Mouse (Mus musculus): Measurements from ENCODE around the gene Ppp2r5b.

The Ppp2r5b gene

DNA sequence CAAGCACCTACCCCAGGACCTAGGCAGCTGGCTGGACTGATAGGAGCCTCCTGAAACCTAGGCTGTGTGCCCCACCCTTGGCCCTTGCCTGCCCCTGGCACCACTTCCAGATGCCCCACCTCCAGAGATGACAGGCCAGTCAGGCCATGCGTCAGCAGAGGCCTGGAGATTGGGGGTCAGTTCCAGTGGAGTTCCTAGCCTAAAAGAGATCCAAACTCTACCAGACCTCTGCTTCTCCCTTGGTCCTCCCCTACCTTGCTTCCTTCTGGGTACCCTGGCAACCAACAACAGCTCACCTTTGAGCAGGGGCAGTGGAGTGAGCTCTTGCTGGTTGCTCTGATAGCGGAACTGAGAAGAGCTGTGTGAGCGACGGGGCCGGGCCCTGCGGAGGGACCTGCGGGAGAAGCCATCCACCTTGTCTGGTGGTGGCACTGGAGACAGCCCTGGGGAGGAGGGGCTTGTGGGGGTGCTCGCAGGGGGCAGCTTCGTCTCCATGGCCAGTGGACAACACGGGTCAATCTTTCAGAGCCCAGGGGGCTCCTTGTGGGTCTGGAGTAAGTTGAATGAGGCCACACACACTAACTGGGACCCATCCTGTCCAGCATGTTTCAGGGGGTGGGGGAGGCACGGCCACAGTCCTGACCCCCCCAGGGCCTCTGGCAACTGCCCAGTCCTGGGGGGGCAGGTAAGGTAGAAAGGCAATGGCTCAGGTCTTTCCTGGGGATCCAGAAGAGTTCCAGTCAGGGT, 1.2 kb downstream of the Ppp2r5b start:
- CTCF ChIA-PET, result interaction anchor here in 2 of 4 experiments (1.0 to 2.8 kb wide), 6 partner anchors 8 to 217 kb away, joined by 3 to 8 read pairs (median 5); partner anchors contain the start of genes Arl2 (in 1 of the 2), Gpha2 (in 1 of the 2), Map4k2 (in 1 of the 2) and Tm7sf2 (in 1 of the 2)

DNA sequence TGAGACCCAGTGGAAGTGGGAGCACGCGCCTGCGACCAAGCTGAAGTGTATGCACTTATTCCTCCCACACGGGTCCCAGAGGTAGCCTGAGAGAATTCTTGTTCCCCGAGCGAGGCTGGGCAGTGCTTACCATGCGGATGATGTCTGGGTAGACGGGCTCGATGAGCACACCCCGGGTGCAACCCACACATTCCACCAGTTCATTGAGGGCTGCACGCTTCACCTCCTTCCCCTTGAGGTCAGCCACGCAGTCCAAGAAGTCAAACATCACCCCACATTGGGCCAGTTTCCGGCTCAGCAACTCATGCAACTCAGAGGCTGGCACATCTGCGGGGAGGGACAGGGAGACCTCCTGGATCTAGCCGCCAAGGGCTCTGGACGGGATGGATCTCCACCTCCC, 2.0 kb downstream of the Ppp2r5b start:
- ChIA-PET CTCF (interaction anchor here in 1 of 4 experiments (2.8 kb wide), 1 partner anchor 92 kb away, joined by 8 read pairs; the partner anchor contains the start of gene Arl2), POLR2A (interaction anchor here in 2 of 4 experiments (0.5 to 2.9 kb wide), 9 partner anchors 8 to 292 kb away, joined by 3 to 17 read pairs (median 3); partner anchors contain the start of genes Arl2 (in 1 of the 2) and Gpha2 (in 1 of the 2))

More for the DNA sequence above, 1.2 kb downstream of the Ppp2r5b start:
- POLR2A ChIA-PET, result interaction anchor here in 2 of 4 experiments (0.8 to 2.9 kb wide), 15 partner anchors 8 to 150 kb away, joined by 3 to 17 read pairs (median 6); partner anchors contain the start of genes Arl2 (in 2 of the 2), Gpha2 (in 2 of the 2), Batf2 (in 1 of the 2) and Cdca5 (in 1 of the 2)

DNA sequence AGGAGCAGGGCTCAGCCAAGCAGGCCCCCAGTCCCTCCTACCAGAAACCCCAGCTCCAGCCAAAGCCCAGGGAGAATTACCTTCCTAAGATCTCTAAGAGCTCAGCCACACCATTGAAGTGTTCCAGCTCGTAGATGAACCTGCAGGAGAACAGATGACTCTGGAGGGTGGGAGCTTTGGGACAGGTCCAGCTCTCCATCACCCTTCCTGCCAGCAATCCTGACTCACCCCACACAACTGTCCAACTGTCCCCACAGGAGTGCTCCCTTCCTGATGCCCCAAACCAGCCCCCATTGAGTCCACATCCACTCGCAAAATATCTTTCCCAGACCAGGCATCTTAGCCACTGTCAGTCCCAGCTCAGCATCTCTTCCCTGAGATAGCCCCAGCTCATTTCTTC, 4.6 kb downstream of the Ppp2r5b start:
- ChIA-PET POLR2A (interaction anchor here in 1 of 4 experiments (0.8 kb wide), 1 partner anchor 267 kb away, joined by 3 read pairs; the partner anchor contains the start of gene Pola2), CTCF (no interaction called here)

DNA sequence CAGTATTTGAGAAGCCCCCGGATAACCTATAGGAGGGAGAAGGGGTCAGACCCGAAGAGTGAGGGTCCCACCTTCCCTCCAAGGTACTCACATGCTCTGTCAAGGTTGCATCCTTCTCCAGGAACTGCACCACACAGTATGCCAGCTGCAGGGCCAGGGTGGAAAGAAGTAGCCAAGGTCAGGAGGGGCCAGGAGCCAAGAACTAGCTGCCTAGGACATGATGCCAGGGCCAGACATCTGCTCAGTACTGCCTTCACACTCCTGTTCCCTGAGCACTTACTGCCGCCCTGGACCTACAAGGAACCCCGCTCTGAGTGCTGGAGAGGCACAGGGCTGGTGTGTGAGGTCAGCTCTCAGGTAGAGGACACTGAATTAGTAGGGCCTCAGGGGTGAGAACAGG, 5.3 kb downstream of the Ppp2r5b start:
- ChIA-PET POLR2A (interaction anchor here in 2 of 4 experiments (0.5 to 1.2 kb wide), 3 partner anchors 60 to 145 kb away, joined by 3 to 5 read pairs (median 3); partner anchors contain the start of gene Men1 (in 1 of the 2)), CTCF (no interaction called here)

DNA sequence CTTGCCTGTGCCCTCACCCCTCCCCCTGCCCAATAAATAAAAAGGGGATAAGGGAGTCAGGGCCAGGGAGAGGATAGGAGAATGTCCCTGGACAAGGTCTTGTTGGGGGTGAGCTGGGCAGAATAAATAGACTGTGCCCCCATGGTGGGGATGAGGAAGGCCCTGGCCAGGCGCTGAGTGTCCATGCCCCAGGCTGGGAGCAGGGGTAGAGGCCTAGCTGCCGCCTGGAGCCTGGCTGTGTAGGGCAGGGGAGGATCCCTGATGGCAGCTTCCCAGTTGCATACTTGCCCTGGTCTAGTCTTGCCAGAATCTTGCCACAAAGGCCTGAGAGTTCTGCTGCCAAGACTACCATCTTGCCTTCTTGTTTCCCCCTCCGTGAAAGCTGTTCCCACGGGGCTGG, 7.8 kb downstream of the Ppp2r5b start:
- ChIA-PET POLR2A (interaction anchor here (0.6 to 1.9 kb wide), 8 partner anchors 9 to 682 kb away, joined by 3 to 6 read pairs (median 4); partner anchors contain the start of gene Prdx5 (in 1 of the 4)), CTCF (interaction anchor here in 1 of 4 experiments (1.0 kb wide), 1 partner anchor 303 kb away, joined by 3 read pairs; the partner anchor contains the start of gene Cdc42ep2)

DNA sequence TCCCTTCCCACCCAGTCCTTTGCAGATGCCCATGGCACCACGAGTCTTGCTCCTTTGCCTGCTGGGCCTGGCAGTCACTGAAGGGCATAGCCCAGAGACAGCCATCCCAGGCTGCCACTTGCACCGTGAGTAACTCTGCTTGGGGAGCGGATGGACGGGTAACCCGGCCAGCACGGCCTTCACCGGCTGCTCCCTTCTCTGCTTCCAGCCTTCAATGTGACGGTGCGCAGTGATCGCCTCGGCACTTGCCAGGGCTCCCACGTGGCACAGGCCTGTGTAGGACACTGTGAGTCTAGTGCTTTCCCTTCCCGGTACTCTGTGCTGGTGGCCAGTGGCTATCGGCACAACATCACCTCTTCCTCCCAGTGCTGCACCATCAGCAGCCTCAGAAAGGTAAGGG, 8.9 kb downstream of the Ppp2r5b start:
- ChIA-PET CTCF (interaction anchor here (0.7 to 2.5 kb wide), 15 partner anchors 8 to 440 kb away, joined by 3 to 7 read pairs (median 4); partner anchors contain the start of genes Arl2 (in 2 of the 4), Batf2 (in 1 of the 4), Ppp2r5b (in 1 of the 4) and Znhit2 (in 1 of the 4)), POLR2A (interaction anchor here in 3 of 4 experiments (0.6 to 2.9 kb wide), 25 partner anchors 8 to 421 kb away, joined by 3 to 17 read pairs (median 3); partner anchors contain the start of genes Atg2a (in 2 of the 3), Arl2 (in 1 of the 3), Batf2 (in 1 of the 3) and Cdc42bpg (in 1 of the 3))

DNA sequence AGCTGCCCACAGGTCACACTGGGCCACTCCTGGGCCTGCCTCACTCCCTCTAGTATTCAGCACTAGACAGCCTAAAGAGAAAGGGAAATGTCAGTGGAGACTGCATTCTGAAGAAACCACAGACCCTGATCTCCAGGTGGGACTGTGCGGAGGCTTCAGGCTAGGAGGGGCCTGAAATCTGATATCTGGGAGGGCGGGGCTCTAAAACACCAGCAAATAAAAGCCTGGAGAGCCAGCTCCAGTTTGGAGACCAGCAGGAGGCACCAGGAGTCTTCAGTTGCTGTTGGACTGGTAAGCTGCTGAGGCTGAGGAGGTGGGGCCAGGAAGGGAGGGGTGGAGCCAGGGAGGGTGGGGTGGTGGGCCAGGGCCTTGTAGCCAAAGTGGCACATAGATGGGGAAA, 9.5 kb downstream of the Ppp2r5b start, which contains the start of gene Gpha2:
TSS of gene Gpha2 (plus strand) at position 246 of the 400 bp plus-strand sequence.
- ChIA-PET POLR2A (interaction anchor here in 3 of 4 experiments (0.6 to 2.9 kb wide), 38 partner anchors 8 to 763 kb away, joined by 3 to 17 read pairs (median 3); partner anchors contain the start of genes Atg2a (in 2 of the 3), Ppp2r5b (in 2 of the 3), Arl2 (in 1 of the 3) and Batf2 (in 1 of the 3)), CTCF (interaction anchor here (0.5 to 2.5 kb wide), 20 partner anchors 9 to 937 kb away, joined by 3 to 7 read pairs (median 4); partner anchors contain the start of genes Arl2 (in 3 of the 4), Batf2 (in 1 of the 4), Ppp2r5b (in 1 of the 4) and Znhit2 (in 1 of the 4))

DNA sequence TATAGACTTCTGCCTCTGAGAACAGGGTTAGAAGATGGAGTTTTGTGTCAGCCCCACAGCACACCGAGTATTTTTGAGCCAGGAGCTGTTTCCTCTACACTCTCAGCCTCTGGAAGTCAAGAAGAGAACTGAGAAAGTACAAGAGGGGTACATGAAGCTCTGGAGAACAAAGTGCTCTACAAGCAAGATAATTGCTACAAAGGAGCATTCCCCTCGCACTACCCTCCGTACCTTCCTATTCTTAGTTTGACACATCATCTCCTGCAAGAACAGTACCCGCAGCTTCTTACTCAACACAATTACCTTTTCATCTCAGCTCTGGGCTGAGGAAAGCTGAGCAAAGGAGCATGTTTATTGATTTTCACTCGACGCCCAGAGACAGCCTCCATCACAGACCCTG, 17.1 kb downstream of the Ppp2r5b start:
- ChIA-PET POLR2A (interaction anchor here in 2 of 4 experiments (0.8 to 1.1 kb wide), 2 partner anchors 10 kb away, joined by 3 to 5 read pairs; no protein-coding TSS in a partner anchor), CTCF (interaction anchor here in 1 of 4 experiments (0.6 kb wide), 1 partner anchor 401 kb away, joined by 3 read pairs; no protein-coding TSS in a partner anchor)

DNA sequence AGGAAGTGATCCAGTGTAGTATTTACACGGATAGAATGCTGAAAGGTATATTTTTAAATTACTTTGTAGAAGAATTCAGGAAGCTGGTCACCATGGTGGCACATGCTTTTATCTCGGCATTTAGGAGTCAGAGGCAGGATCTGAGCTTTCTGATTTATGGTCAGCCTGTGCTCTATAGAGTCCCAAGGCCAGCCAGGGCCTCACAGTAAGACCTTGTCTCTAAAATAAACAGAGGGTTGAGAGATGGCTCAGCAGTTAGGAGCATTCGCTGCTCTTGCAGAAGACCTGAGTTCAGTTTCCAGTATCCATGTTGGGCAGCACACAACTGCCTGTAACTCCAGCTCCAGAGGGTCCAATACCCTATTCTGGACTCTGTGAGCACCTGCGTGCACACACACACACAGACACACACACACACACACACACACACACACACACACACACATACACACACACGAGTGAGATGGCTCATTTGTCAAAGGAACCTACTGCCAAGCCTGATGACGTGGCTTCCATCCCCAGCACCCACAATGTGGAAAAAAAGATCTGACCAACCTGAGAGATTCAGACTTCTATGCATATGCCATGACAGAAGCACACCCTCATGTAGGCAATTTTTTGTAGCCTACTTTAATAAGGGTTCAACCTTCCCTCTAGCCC, 19.5 kb downstream of the Ppp2r5b start:
- POLR2A ChIA-PET, result interaction anchor here in 1 of 4 experiments (0.6 to 1.4 kb wide), 3 partner anchors 14 to 475 kb away, joined by 3 to 4 read pairs (median 3); partner anchors contain the start of gene Ltbp3
- CTCF ChIA-PET, result interaction anchor here in 2 of 4 experiments (0.6 to 1.9 kb wide), 2 partner anchors 10 to 741 kb away, joined by 4 to 5 read pairs; partner anchors contain the start of gene Gpha2 (in 1 of the 2)

DNA sequence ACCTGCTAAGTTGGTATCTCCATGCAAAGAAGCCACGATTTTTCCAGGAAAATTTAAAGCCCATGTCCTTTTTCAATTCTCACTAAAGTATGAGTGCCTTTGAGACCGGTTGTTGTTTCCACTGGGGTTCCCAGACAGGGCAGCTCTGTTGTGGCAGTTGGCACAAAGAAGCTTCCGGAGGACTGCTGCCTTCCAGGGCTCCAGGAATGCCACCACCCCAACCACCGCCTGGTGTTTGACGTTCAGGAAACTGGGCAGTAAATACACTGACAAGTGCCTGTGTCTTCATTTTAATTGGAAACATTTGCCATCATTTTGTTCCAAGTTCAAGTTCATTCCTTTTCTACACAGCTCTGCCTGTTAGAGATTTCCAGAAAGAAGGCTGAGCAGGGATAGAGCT, 29.0 kb downstream of the Ppp2r5b start:
- CTCF ChIA-PET, result no interaction called here
- POLR2A ChIA-PET, result interaction anchor here in 1 of 4 experiments (0.8 kb wide), 1 partner anchor 63 kb away, joined by 3 read pairs; no protein-coding TSS in a partner anchor

DNA sequence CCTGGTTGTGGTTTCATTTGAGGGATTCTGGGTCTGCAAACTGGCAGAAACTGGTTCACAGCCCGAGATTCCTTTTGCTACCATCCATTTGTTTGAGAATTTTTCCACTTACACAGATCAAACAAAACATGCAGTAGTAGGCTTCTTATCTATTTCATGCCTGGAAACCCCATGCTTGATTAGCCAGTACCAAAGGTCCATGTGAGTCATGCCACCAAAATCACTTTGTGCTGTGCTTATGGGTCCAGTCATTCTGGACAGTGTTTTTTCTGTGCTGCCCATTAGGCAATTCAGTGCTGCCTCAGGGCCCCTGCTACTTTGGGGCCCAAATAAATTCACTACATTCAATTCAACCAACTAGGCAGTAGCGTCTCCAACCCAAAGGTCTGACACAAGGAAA, 31.4 kb downstream of the Ppp2r5b start:
- ChIA-PET POLR2A (no interaction called here), CTCF (interaction anchor here in 1 of 4 experiments (0.6 kb wide), 1 partner anchor 284 kb away, joined by 3 read pairs; no protein-coding TSS in a partner anchor)

DNA sequence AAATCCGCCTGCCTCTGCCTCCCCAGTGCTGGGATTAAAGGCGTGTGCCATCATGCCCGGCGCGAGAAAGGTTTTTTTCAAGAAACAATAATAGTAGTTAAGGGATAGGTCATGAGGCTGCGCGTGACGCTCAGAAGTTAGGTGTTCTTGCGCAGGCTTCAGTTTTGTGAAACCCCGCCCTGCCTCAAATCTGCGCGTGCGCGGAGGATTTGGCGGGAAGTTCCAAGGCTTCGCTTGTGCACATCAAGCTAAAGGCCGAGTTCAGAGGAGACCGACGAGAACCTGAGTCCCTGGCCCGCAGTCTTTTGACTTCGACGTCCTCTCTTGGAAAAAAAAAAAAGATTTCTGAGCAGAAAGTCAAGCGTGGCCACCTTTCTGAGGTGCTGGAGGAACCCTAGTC, 51.5 kb downstream of the Ppp2r5b start, which contains the start of gene Majin:
TSS of gene Majin (plus strand) at position 258 of the 400 bp plus-strand sequence.
- ChIA-PET CTCF (interaction anchor here in 1 of 4 experiments (0.7 to 1.4 kb wide), 2 partner anchors 42 to 142 kb away, joined by 3 read pairs; partner anchors contain the start of gene Arl2), POLR2A (interaction anchor here (0.6 to 1.6 kb wide), 7 partner anchors 9 to 273 kb away, joined by 3 to 4 read pairs (median 4); partner anchors contain the start of genes Arl2 (in 1 of the 4), Cdca5 (in 1 of the 4), Snx15 (in 1 of the 4) and Tm7sf2 (in 1 of the 4))

DNA sequence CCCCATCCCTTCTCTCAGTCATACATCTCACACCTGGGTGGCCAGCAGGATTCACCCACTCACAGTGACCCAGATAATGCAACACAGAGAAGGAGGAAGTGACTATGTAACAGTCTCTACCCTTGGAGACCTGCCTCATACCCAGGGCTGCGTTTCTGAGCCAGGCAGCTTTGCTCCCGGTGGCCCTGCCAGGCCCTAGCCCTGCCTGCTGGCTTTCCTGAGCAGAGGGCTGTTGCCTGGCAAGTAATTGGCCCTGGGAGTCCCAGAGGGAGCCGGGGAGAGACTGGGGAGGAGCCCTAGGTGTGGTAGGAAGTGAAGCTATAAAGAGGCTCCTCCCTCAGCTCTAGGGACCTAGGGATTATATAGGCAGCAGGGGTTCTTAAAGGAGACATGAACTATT, 53.1 kb downstream of the Ppp2r5b start:
- ChIA-PET CTCF (interaction anchor here in 1 of 4 experiments (0.5 kb wide), 1 partner anchor 24 kb away, joined by 5 read pairs; no protein-coding TSS in a partner anchor), POLR2A (interaction anchor here in 1 of 4 experiments (1.2 kb wide), 1 partner anchor 164 kb away, joined by 3 read pairs; no protein-coding TSS in a partner anchor)

DNA sequence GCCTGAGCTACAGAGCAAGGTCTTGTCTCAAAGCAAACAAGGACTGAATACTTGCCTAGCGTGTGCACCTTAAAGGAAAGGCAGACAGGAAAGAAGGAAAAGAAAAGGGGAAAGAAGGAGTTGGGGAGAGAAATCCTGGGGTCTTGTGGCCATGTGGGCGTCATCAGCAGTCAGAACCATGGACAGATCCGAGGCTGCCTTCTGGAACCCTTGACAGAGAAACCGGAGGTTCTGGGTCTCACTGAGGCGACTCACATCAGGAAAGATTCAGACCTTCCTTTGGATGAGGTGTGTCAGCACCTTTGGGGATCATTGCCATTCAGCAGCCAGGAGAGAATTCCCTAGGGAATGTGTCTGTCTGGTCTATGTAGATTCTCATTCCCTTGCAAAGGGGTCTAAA, 54.0 kb downstream of the Ppp2r5b start:
- POLR2A ChIA-PET, result no interaction called here
- CTCF ChIA-PET, result interaction anchor here in 1 of 4 experiments (0.5 kb wide), 1 partner anchor 27 kb away, joined by 3 read pairs; no protein-coding TSS in a partner anchor

DNA sequence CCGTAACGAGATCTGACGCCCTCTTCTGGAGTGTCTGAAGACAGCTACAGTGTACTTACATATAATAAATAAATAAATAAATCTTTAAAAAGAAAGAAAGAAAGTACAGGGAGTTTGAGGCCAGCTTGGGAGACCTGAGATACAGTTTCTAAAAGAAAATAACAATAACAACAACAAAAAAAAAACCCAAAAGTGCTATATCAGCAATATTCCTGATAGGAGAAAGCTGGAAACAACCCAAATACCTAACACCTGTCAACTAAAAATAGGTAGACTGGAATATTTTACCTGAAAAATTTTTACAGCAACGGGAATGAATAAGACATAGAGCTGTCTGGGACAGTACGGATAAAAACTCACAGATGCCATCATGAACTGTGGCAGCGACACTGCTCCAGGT, 56.9 kb downstream of the Ppp2r5b start:
- CTCF ChIA-PET, result interaction anchor here in 2 of 4 experiments (0.6 to 0.7 kb wide), 2 partner anchors 41 to 153 kb away, joined by 3 read pairs; no protein-coding TSS in a partner anchor
- POLR2A ChIA-PET, result interaction anchor here in 2 of 4 experiments (0.7 kb wide), 2 partner anchors 67 to 288 kb away, joined by 3 read pairs; no protein-coding TSS in a partner anchor

Data from embryonic stem cell, embryonic (primary cell).